Mouse (Mus musculus) right cerebral cortex, postnatal 25 days (tissue): ENCODE measurements at regions not wholly inside any gene's neighbourhood (a gene's known extent, or its start where the extent isn't known, plus 50 kb on each side); places are given as distances from the start of the nearest gene placed in this dataset.
A peak's percentile ranks its signal among the peaks of the same experiment; 100 is the strongest.

Experiments
- DNase-seq: peaks from one replicate; pipeline ENCODE4 v3.0.0; 2022

DNA sequence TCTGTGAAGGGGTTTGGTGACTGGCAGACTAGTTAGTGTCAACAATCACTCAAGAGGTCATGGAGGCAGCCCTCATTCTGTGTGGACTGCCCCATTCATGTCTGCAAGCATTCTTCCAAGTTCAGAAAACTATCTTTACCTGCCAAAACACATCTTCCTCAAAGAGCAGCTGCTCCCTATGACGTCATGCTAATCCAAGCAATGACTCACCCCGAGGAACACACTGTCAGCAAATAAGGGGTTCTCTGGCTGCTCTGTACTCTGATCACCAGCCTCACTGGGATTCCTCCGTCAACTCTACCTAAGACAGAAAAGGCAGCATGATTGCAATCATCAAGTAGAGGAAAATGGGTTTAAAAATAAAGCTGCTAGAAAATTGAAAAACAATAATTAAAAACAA lies 165.4 kb upstream of the Nabp1 start:
- DNase-seq: no peak

DNA sequence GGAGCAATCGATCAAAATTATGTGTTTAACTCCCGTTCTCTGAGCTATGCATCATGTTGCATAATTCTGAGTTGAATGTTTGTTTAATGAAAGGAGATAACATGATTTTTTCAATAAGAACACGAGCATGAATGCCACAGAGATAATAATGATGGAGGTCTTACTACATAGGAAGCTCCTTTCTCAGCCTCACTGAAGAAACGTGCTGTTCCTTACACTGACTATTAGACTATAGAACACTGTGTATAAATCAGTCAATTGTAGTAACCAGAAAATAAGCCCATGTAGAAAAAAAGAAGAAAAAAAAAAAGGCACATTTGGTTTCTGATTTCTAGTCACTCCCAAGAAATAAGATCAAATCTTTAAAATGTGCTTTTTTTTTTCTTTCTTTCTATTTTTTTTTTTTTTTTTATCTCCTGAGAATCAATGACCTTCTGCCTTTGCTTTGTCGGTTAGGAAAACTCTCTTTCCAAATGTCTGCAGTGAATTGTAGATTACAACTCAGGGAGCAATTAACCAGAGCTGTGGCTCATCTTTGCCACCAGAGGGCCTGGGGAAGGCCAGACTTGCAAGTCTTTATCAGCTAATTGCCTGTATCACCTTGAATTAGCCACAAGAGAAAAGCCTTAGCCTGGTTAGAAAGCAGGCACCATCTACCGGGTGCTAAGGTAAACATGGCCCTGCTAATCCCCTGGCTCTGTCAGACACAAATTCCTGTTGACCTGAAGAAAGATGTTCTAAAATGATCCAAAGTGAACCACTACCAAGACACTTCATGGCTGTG lies 160.5 kb upstream of the Nabp1 start:
- no peak for DNase-seq

DNA sequence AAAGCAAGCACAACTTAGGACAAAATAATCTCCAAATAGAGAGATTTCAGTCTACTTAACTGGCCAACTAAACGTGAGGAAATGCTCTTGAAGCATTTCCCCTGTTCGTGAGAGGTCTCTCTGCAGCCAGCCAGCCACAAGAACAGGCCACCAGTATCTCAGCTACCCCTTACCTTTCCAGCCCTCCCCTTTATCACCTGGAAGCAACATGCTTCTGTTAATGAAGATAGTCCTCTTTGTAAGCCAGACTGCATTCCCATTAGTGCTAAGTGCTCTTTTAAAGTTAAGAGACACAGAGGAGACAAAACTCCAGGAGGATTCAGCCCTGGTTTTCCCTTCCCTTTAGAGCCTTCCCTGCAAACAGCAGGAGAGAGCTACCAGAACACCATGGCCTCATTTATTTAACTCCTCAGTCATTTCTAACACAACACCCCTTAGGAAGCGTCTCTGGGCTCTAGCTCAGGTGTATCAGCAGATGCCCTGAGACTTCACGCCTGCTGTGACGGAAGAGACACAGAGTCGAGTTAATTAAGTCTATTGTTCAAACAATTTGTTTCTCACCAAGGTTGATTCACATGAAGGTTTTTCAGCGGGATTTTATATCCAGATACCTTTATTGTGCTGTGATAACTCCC lies 157.8 kb upstream of the Nabp1 start:
- DNase-seq: no peak

DNA sequence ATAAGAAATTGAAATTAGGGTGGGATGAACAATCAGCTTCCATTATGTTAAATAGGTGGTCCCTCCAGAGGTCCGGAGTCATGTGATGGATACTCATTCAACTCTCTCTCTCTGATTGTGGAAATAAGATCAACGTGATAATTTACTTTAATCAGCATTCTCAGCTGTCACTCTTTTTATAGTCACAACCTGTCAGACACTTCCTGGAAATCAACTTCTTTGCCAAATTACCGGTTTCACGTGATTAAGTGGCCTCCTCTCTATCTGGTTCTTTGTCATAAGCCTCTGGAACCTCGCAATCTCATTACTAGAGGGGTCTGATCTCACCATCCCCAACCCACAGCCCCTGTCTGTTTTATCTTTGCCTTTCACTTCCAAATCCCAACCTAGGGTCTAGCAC lies 155.6 kb upstream of the Nabp1 start:
- no peak for DNase-seq

DNA sequence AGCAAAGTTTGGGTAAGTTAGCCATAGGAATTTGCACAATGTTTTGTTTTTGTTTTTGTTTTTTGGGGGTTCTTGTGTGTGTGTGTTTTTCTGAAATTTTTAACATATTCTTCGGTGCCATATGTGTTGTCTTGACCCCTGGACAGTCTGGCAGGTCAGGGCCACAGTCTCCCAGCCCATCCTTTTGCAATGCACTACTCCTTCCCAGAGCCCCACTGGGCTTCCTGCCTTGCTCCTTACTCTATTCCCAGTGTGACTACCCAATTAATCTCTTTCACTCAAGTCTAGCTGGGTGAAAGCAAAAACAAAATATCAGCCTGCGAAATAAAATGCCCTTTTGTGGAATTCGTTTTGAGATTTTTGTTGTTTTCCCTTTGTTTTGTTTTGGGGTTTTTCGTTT lies 154.6 kb upstream of the Nabp1 start:
- DNase-seq: no peak

DNA sequence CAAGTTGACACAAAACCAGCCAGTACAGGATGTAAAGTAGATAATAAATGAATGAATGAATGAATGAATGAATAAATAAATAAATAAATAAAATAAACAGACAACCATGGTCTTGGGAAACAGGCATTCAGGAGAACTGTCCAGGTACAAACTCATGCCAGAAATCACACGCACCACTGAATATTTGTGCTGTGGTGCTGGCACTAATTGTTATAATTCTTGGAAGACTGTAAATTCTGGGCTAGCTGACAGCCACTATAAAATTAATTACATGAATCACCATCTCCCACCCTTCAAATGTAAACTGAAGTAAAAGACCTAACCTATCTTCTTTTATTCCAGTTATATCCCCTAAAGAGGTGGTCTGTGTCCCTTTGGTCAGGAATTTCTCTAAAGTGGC lies 151.6 kb upstream of the Nabp1 start:
- DNase-seq: no peak

DNA sequence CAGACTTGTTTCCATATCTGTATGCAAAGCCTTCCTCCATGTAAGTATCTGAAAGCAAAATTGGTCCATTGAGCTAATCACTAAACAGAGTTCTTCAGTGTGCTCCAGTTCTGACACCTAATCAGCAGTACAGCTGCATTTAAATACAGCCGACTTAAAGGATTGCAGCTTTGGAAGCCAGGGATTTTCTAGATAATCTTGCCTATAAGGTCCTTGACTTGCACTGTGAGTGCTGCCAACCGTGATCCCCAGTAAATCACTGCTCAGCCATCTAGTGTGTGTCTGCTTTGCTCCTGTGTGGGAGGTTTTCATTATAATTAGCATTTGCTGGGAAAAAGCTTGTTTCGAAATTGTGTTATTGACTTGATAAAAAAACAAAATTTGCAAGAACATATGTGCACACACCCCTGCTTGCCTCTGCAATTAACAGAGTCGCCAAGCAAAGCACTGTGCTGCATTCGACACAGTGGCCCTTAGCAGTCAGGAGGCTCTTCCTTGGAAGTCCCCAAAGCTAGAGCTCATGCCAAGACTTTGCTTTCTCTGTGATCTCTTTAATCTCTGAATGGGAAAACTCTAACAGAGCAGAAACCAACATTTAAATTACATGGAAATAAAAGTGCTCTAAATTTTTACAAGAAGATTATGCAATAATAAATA lies 150.0 kb upstream of the Nabp1 start:
- no peak for DNase-seq

DNA sequence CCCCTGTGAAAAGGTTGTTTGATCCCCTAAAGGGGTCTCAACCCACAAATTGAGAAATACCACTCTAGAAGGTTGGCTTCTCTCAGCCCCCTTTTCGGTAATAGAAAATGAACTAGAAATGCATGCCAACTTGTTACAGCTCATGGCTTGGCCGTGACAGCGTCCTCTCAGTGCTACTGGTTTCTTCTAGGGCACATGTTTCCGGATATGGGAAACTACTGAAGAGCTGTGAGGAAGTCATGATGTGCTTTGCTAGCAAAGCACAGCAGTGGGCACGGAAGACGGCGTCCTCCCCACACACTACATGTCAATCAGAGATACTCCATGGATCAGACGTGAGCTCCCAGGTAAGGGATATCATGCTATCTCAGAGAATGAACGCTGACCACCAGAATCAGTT lies 148.1 kb upstream of the Nabp1 start:
- DNase-seq: no peak

DNA sequence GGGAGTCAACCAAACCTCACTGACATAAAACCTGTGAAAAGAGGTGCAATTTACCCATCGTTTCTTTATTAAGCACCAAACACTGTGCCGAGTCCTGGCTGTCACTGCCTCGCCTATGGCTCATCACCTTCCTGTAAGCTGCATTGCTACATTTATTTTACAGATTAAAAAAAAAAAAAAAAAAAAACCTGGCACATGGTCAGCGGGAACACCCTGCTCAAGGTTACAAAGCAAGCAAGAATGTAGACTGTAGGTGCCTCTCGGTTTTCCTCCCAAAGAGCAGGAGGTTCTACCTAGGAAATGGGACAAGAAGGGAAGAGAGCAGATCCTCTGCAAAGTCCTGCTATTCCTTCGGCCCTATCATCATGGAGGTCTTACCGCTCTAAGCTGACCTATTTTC lies 146.9 kb upstream of the Nabp1 start:
- no peak for DNase-seq

DNA sequence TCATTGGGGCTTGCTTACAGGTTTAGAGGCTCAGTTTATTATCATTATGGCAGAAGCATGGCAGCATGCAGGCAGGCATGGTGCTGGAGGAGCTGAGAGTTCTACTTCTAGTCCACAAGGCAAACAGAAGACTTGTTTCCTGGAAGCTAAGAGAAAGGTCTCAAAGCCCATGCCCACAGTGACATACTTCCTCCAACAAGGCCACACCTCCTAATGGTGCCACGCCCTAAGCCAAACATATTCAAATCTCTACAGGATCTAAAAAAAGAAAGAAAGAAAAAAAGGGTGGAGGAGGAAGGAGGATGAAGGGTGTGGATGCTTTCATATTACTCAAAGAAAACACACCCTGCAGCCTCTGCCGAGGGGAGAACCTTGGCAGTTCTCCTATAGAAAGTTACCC lies 146.3 kb upstream of the Nabp1 start:
- DNase-seq: no peak

DNA sequence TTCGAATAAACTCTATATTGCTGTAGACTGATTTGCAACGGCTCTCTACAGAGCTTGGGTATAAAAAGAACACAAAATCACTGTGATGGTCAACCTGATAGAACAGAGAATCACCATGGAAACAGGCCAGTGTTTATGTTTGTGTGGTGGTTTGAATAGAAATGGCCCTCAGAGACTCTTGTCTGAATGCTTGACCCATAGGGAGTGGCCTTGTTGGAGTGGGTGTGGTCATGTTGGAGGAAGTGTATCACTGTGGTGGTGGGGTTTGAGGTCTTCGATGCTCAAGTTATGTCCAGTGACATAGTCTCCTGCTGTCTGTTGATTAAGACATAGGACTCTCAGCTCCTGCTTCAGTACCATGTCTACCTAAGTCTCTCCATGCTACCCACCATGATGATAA lies 144.8 kb upstream of the Nabp1 start:
- no peak for DNase-seq

DNA sequence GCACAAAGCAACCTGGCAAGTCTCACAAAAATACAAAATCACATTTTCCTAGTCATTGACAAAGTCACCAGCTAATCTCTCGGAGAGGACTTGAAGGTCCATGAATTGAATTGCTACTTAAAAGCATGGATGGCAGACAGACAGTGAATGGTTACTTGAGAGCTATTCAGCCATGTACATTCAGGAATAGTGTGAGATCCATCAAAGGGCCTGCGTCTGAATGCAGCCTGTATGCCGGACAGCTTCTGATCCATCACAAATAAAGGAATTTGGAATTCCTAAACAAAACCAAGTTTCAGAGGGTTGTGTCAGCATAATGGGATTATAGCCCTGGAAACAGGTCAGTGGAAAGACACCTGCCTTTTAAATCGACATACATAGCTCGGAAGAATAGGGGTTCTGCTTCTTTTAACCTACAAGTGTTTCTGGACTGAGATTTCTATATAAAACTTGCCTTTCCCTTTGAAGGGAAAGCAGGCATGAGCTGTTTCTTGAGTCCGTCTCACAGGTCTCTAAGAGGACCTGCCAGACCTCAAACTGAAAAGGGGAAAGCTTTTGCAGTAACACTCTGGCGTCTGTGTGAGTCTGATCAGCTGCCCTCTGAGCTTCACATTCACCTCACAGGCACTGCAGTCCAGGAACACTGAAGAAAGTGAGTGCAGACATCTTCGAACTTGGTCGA lies 144.1 kb upstream of the Nabp1 start:
- no peak for DNase-seq

DNA sequence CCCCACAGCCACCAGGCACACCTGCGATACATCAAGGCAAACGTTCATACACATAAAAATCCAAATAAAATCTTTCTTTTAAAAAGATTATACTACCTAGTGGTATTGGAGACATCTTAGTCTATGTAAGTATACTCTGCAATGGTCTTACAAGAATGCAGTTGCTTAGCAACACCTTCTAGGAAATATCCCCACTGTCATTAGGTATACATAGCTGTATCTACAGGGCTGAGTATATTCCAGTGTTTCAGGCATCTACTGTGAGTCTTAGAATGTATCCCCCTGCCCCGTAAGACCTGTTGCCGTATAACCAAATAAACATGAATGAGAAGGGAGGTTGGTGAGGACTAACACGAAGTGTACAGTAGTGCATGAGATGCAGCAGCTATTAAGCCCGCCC lies 142.8 kb upstream of the Nabp1 start:
- no peak for DNase-seq

DNA sequence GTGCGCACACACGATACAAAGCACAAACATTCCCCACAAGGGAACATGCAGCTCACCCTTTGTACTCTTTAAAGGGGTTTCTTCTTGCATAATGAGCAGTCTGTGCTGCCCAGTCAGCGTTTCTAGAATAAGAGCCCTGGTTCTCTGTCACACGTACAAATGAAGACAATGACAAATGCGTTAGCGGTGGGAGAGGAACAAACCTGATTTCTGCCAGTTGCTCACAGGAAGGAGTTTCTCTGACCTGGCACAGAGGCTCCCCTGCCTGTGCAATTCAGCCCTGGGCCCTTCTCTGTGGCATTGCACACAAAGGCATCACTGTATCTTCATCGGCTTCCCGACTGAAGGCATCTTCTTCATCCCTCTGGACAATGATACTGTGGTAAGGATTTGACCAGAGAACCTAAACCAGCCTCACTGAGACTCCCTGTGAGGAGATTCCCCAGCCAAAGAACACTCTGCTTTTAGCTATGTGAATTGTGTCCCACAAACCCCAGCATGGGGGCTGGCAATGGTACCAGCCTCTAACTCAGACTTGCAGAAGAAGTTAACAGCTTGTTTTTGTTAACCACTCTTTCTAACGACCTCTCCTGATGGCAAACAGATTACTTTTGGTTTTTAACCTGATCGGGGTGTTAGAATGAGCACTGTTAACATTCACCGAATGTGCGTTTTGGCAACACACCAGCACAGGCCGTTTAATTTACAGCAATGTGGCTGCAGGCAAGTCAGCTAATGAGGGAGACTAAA lies 139.5 kb upstream of the Nabp1 start:
- no peak for DNase-seq

DNA sequence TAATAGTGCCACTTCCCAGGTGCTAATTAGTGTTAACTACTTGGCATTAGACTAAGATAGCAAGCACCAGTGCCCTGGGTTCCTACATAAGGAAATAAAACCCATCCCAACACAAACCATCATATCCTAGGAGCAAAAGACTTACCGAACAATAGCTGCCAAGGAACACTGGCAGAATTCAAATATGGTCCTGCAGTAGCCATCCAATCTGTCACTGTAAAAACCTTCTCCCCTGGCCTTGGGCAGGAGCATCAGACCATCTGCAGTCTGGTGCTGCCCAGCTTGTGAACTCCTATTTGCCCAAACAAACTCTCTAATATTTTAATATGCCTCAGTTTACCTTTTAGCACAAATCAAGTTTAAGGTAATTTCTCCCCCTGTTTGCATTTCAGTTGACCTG lies 137.9 kb upstream of the Nabp1 start:
- DNase-seq: no peak

DNA sequence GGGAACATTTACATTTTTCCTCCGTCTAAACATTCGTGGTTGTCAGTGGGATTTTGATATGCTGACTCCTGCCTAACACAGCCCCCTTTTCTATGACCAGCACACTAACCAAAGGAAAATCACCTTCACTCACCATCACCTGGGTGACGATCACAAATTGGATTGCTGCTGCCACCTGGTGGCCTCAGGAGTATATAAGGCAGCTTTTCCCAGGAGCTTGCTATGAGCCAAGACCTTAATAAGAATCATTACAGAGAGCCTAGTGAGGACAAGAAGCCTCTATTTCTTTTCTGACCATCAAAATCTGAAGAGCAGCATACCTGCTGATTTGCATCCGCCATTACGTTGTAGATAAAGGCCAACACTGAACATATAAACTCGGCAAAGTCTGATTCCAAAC lies 137.3 kb upstream of the Nabp1 start:
- peak; percentile 51 for DNase-seq

DNA sequence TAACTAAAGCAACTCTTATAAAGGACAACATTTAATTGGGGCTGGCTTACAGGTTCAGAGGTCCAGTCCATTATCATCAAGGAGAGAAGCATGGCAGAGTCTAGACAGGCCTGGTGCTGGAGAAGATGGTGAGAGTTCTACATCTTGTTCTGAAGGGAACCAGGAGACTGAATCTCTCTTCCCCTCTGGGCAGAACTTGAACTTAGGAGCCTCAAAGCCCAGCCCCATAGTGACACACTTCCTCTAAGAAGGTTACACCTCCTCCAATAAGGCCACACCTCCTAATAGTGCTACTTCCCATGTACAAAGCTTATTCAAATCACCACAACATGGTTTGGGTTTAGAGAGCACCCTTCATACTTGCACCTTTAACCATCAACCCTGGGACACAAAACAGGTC lies 136.5 kb upstream of the Nabp1 start:
- no peak for DNase-seq

DNA sequence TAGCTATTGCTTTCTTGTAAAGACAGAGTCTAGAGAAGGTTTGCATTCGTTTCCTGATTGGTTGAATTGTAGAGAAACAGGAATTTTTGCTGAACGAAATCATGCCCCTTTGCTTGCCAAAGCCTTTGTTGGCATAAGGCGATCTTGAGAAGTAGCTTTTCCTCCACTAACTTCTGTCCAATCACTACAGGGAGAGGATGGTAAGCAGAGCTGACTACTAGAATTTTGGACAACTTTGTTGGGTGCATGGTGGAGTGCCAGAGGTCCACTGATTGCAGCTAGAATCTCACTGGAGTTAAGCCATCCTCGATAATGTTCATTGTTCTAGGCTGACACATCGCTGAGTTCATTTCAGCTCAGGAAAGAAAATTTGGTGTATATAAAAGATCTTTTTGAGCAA lies 131.1 kb upstream of the Nabp1 start:
- DNase-seq: no peak

DNA sequence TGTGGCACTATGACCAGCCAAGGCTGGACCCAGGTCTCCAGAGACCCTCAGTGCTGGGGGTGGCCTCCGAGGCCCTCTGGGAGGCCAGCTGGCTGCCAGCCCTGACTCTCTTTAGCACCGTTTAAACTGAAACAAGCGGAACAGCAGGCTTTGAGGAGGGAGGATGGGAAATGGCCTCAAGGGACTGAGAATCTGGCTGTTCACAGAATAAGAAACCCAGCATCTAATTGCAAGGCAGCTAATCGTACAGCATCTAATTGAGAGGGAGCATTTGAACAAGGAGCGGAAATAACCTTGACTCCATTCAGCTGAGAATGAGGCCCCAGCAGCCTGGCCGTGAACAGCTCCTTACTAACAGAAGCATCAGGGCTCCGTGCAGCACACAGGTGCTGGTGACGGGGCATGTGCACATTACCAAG lies 129.2 kb upstream of the Nabp1 start:
- DNase-seq: peak; percentile 3

DNA sequence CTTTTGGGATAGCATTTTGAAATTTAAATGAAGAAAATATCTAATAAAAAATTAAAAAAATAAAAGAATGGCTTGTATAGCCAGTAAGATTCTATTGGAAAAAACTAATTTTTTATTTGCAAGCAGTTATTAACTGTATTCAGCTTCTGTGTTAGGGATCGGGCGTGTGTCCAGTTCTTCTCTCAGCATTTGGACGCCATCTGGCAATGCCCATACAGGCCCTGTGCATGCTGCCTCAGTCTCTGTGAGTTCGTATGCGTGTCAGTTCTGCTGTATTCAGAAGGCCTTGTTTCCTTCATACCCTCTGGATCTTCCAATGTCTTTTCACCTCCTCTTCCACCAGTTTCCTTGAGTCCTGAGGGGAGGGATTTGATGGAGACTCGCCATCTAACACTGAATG lies 123.8 kb upstream of the Nabp1 start:
- peak; percentile 0 for DNase-seq

DNA sequence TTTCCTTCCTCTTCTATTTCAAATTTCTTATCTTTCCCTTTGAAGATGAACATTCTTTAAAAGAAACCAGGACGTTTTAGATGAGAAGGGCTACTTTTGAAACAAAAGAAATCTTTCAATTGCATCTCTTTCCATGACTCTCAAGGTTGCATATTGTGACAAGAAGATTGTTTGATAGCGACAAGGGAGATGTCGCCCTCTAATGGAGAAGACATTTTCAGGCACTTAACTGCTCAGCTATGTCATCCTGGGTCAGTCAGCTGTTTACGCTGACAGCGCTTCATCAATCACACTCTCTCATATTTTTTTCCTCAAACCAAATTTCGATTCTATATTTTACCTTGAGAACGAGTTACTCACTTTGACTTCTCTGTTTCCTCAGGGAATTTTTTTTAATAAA lies 122.2 kb upstream of the Nabp1 start:
- no peak for DNase-seq

DNA sequence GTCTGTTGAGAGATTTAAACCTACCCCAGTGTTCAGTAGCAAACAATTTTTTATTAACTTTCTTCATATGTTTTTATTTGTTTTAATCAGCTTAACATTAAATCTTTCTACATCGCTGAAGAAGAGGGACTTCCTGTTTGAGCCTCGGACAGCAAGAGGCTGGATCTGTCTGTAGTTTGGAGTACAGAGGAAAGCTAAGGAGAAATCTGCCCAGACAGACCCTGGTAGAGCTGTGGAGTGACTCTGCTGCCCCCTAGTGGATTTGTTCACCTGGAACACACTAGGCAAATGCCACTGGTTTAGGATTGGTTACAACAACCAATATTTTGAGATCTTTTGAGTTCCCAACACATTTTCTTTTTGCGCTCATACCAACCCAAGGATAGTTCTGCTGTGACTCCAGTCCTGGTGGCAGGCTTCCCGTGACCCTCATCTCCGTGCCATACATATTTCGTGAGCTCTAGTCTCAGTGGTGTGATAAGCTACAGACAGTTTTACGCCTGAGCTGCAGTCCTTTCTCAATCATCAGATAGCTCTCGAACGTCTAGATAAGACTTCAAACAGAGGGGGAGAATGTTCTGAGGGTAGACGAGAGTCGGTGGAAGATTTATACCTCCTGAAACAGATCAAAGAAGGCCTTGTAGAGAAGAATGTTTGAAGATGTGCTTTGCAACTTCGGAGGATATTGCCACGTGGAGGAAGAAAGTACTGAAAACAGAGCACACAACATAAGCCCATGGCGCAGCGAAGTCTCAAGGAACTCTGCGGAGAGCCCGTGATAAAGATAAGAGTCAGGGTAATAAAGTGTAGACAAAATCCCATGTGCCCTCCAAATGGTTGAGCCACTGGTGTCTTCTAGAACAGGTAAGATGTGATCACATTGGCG lies 119.0 kb upstream of the Nabp1 start:
- DNase-seq: peak; percentile 80
